Mouse (Mus musculus) lung, postnatal 0 days (tissue): ENCODE measurements around the gene Snrnp40.

Experiments used
- CTCF ChIP-seq: IDR thresholded peaks from 2 replicates; pipeline ENCODE4 v1.5.1; 2016; ENCODE audit warnings: antibody characterized with exemption, mild to moderate bottlenecking
- EP300 ChIP-seq: IDR thresholded peaks from 2 replicates; pipeline ENCODE4 v1.6.1; 2016; ENCODE audit warnings: antibody characterized with exemption, mild to moderate bottlenecking, control low read depth

DNA sequence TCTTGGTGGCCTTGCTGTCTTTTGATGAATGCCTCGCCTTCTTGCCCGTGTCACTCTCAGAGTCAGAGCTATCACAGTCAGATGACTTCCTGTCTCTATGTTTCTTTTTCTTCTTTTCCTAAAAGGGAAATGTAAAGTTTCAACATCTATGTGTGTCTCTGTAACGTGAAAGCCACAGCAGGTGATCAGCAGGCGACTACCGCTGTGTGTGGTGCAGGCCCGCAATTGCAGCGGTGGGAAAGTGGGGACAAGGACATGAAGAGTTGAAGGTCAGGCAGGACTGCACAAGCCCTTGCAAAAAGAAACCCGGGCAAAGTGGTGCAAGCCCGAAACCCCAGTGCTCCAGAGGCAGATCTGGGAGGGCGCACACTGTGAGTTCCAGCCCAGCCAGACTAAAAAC is 43.2 kb upstream of the Snrnp40 start:
- TF ChIP-seq EP300 (no peak), CTCF (no peak)
